Mouse (Mus musculus) C2C12 (cell line): ENCODE results near the gene Gm20458.

Experiments
- CEBPB ChIP-seq: IDR thresholded peaks from one replicate; pipeline ENCODE4 v1.6.1; 2011; ENCODE audit warnings: low read depth, mild to moderate bottlenecking, control low read depth, moderate library complexity
- CTCF ChIP-seq: IDR thresholded peaks from one replicate; pipeline ENCODE4 v1.5.1; 2011; ENCODE audit not compliant: control insufficient read depth, insufficient read depth, insufficient read length
- FOSL1 ChIP-seq: IDR thresholded peaks from one replicate; pipeline ENCODE4 v1.8.0; 2011; ENCODE audit warnings: mild to moderate bottlenecking, low read length; ENCODE audit not compliant: poor library complexity, insufficient read depth, severe bottlenecking
- MAX ChIP-seq: IDR thresholded peaks from one replicate; pipeline ENCODE4 v1.6.1; 2011; ENCODE audit warnings: mild to moderate bottlenecking, control low read depth
- MYOD1 ChIP-seq: IDR thresholded peaks from one replicate; pipeline ENCODE4 v1.6.1; 2011; ENCODE audit warnings: low read depth; ENCODE audit not compliant: control insufficient read depth, insufficient read length
- MYOG ChIP-seq: IDR thresholded peaks from one replicate; pipeline ENCODE4 v1.6.1; 2011; ENCODE audit not compliant: control insufficient read depth, insufficient read length; ENCODE audit errors: extremely low read depth
- USF1 ChIP-seq: IDR thresholded peaks from one replicate; pipeline ENCODE4 v1.6.1; 2011; ENCODE audit warnings: low read depth, mild to moderate bottlenecking, control low read depth, moderate library complexity

GRCm38 (mm10) chr2:164487812-164488211, 27.0 kb downstream of the Gm20458 start:
- TF ChIP-seq CTCF (no peak), MYOD1 (no peak), CEBPB (no peak), USF1 (no peak), MYOG (no peak), FOSL1 (no peak), MAX (no peak)
